Mouse (Mus musculus) heart, adult 8-10 months (tissue): ENCODE results near the gene Zg16. TPM values are rescaled to one million over a fixed set of nuclear protein-coding genes. Genes with fewer than 3 reads are reported as not detected.

Experiments used
- DNase-seq: peaks from one replicate; pipeline ENCODE4 v3.0.0; 2022; ENCODE audit warnings: low spot score
- total RNA-seq, 4 experiments: library from RNA; stranded (reverse); gene quantifications; 2 replicates each; pipeline ENCODE4 v1.2.4; 2022

Zg16 gene
- total RNA-seq, 4 experiments from 2014 or later = not detected

DNA sequence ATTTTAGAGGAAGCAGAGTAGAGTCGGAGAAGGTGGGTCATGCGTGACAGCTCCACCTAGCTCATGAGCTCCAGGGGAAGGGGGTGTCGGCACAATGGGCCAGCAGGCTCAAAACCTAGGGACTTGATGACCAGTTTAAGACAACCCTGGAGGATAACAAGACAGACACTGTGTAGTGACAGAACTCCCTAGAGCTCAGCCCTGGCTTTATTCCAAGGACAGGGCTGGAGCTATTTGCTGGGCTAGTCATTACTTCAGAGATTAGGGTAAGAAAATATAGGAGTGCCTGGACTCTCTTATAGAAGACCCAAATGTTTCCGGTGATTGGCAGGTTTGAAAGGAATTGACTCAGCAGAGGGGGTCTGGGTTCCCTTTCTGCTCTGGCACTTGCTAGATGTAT, 13.9 kb downstream of the Zg16 start:
- no peak for DNase-seq

DNA sequence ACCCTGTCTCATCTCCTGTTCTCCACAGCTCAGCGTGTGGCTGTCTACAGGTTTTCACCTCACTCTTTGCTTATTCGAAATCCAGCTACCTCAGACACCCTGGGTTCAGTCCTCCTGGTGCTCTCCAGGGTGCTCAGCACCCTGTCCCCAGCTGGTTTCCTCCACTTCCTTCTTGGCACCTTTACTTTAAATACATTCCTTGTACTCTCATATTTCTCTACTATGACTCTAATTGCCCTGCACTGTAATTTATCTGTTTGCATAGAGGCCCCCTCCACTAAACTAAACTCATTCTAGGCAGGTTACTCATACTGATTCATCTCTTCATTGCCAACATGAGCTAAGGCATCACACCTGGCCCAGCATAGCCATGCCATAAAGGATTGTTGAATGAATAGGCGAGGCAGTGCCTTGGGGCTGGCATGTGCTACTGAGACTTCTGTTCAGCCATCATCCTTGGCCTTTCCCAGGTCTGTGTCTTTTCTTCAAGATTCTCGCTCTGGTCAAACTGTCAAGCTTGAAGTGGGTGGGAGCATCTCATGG, 16.2 kb downstream of the Zg16 start:
- no peak for DNase-seq

DNA sequence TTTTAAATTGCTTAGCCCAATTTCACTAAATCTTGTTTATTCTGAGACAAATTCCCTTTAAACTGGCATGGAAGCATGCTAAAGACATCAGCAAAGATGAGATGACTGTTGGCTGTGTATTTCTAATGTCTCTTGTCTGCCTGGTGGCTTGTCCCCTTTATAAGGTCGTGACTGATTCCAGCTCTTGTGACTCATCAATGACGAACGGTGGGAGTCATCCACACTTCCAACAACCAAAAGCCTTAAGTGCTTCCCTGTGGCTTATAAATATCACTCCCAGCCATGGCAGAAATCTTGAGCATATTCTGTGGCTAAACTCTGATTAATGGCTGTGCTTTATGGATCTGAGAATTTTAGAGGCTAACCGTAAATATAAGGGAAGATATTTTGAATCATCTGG, 20.8 kb downstream of the Zg16 start:
- DNase-seq = no peak

DNA sequence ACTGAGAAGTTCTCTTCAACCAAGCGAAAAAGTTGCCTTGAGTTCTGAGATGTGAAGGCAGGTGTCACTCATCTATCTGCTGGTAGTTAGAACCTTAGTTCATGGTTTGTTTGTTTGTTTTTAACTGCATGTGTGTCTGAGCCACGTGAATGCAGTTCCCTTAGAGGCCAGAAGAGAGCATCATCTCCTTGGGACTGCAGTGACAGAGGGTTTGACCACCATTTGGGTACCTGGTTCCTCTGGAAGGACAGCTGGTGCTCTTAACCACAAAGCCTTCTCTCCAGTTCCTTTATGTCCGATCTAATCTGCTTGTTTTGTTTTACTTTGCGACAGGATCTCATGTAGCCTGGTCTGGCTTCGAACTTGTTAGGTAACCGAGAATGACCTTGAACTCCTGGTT, 21.6 kb downstream of the Zg16 start:
- DNase-seq = no peak

DNA sequence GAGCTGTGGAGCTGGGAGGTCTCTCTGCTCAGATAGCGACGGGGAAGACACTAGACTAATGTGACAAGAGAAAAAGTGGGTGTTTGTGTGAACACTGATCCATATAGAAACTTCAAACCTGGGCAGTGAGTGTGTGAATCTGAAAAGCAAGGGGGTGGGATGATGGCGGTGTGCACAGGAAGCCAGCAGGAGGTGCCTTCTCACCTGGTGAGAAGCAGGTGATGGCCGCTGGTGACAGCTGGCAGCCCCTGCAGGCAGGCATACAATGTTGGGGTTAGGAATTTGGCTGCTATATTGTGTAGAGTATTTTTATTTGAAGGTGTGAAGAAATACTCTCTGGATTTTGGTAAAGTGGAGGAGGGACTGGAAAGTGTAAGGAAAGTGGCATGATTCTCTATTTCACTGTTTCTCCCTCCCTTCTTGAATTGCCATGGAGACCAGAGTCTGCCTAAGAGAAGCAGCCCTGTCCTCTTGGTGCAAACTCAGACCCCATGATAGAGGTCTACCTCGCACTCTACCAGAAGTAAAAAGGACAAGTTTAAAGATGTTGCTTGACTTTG, 32.0 kb downstream of the Zg16 start:
- no peak for DNase-seq

DNA sequence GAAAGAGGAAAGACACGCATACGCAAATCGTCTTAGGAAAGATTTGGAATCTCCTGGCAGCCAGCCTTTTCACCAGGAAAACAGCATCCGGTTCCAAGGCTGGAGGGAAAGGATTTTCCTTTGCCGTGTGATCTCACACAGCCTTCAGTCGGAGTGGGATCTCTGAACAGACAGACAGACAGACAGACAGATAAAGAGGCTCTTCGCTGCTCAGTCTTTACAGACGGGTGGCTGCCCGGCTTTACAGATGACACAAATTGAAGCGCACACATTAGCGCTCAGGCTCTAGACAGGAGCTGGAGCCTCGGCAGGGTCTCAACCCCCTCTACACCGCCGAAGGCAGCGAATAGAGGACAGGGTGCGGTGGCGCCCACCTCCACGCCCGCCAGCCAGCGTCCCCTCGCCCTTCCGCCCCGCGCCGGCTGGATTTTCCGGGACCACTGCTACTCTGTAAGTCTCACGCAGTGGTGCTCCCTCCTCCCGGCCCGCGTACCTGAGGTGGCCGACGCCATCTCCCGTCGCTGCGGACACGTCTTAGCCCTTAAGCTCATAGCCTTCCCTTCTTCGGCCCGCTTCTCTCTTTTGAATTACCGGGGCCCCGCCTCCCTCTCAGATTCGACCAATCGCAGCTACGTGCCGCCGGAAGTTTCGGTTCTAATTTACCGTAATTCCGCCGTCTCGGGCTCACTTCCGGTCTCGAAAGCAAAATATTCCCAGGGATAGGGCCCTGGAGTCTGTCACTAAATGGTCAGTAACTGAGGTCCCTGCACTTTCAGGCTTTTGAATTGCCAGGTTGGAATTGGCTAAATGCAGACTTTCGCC, 45.1 kb downstream of the Zg16 start, which contains the start of gene Kif22:
TSS of gene Kif22 (minus strand) at position 621 of the 822 bp plus-strand sequence.
- peak; percentile 93 for DNase-seq

DNA sequence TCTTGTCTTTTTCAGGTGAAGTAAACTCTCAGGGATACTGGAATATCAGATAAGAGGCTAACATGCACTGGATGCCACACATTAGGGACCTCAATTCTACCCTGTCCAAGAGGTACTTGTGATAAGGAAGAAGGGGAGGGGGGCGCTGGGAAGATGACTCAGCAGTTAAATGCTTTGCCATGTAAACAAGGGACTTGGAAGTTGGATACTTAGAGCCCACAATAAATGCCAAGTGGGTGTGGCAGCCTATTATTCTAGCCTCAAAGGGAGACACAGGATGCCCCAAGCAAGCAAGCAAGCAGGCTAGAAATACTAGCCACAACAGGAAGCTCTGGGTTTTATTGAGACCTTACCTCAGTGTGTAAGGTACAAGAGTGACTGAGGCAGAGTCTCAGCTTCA, 55.9 kb downstream of the Zg16 start:
- no peak for DNase-seq

DNA sequence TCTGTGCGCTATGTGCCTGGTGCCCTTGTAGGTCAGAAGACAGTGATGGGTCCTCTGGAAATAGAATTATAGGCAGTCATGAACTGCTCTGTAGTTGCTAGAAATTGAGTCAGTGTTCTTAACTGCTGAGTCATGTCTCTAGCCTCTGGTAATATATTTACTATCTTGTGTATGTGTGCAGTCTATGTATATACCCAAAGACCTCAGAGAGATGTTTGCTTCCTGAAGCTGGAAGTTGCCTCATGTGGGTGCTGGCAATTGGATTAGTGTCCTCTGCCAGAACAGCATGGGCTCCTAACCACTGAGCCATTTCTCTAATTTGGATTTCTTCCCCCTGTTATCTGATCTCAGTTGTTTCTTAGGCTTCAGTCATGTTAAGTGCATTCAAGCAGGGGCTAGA, 57.0 kb downstream of the Zg16 start:
- no peak for DNase-seq

DNA sequence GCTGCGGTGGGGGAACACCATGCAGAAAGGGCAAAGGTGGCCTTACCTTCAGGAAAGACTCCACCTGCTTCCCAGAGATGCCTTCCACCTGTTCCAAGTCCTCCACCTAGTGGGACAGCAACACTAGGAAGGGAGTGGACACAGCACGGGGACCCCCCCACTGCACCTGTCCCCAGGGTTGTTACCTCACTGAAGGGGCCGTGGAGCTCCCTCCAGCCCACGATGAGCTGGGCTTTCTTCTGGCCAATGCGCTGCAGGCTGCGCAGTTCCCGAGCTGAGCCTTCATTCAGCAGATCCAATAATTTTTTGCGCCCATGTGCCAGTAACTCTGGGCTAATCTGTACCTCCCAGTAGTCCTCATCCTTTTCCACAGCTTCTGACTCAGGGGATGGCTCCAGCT, 59.2 kb downstream of the Zg16 start:
- DNase-seq = no peak

DNA sequence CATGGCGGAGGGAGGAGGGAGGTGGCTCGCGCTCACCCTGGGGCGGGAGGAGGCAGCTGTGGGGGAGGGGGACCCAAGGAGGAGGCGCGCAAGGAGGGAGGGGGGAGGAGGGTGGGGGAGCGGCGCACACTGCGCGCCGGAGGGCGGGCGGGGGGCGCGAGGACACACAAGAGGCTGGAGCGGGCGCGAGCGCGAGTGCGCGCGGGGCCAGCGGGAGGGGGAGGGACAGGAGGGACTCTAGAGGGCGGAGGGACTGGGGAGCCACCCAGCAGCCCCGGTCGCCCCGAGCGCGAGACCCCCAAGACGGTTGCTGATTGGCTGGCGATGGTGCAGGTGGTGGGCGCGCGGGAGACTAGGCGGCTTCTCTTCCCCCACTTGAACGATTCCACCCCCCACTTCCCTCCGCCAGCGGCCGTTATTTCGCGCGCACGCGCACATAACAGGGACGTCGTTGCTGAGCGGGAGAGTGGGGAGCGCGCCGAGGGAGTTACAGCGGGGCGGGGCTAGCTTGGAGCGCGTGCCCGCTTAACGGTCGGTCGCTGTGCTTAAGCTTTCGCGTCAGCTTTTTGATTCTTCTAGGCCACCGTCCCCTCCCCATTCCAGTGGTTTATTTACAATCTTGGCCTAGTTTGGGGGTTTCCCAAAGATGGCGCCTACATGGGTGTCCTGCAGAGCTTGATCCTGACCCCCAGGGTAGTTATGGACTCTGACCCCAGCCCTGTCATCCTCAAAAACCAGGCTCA, 60.0 kb downstream of the Zg16 start, which contains the start of gene Maz:
TSS of gene Maz (minus strand) at position 54 of the 743 bp plus-strand sequence.
- peak; percentile 100 for DNase-seq

DNA sequence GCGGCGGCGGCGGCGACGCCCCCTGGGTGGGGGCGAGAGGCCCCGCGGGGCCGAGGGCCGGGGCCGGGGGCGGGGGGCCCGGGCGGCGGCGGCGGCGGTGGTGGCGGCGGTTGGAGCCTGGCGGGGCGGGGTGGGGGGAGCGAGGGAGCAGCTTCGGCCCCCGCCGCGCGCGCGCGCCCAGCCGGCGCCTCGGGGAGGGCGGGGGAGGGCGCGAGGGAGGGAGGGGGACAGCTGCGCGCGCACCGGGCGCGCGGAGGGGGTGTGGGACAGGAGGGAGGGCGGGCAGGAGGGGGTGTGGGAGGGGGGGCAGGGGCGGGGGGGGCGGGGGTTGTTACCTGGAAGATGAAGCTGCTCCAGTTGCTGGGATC, 60.5 kb downstream of the Zg16 start:
- DNase-seq = no peak

DNA sequence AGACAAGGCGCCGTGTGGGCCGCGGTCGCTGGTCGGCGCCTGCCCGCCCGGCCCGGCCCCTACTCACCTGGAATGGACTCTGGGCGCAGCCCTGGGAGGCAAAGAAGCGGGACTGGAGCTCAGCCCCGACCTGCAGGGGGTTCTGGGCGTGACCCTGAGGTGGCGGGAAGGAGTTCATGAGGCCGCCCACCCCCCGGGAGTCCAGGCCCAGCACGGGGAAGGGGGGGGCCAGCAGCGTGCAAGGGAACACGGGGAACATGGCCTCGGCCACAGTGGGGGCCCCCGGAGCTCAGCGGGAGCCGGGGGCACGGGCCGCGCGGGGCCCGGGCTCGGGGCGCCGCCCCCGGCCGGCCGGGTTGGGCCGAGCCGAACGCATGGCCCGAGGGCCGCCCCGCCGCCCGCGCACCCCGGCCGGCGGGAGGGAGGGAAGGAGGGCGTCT, 60.9 kb downstream of the Zg16 start:
- no peak for DNase-seq

DNA sequence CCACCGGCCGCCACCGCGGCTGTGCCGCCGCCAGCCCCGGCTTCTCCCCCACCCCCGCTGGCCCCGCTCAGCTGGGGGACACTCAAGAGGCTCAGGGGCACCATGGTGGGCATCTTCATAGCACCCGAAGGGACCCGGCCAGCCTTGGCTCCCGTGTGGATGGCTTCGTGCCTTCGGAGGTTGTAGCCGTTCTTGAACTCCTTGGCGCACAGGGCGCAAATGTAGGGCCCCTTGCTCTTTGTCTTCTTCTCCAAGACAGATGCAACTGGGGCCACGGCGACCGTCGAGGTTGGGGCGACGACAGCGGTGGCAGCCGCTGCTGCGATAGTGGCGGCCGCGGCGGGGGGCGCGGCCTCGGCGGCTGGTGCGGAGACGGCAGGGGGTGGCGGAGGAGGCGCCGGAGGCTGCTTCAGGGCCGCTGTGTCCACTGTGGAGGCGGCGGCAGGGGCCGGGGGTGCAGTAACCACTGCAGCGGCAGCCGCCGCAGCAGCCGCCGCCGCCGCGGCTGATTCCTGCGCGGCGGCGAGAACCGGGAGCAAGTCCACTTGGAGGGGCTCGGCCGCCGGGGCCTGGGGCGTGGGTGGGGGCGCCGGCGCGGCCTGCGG, 61.5 kb downstream of the Zg16 start:
- no peak for DNase-seq

DNA sequence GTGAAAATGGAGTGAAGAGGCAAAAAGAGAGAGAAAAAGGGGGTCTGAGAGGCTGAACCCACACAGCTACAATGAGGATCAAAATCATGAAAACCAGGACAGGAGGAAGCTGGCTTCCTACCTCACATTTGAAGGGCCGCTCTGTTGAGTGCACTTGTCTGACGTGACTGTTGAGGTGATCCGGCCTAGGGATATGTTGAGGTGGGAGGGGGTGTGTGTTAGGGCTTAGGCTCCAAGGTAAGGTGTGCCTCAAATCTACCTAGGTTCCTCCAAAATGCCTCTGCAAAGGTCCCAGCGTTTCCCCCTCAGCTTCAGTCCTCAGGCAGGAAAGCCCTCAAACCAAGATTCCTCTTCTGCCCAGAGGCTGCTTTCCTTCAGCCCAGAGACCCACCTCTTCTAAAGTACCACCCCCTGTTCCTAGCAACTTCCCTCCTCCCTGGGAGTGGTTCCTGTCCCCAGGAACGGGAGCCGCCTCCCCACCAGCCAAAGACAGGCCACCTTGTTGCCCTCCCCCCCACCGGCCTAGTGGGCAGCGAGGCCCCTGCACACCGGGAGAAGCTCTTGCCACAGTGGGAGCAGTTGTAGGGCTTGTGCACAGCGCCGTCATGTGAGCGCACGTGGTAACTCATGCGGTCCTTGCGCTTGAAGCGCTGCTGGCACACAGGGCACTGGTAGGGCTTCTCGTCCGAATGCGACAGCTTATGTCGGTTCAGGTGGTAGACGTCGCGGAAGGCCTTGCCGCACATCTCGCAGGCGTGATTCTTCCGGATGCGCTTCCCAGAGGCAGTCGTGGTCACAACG, 62.2 kb downstream of the Zg16 start:
- DNase-seq = peak; percentile 73

DNA sequence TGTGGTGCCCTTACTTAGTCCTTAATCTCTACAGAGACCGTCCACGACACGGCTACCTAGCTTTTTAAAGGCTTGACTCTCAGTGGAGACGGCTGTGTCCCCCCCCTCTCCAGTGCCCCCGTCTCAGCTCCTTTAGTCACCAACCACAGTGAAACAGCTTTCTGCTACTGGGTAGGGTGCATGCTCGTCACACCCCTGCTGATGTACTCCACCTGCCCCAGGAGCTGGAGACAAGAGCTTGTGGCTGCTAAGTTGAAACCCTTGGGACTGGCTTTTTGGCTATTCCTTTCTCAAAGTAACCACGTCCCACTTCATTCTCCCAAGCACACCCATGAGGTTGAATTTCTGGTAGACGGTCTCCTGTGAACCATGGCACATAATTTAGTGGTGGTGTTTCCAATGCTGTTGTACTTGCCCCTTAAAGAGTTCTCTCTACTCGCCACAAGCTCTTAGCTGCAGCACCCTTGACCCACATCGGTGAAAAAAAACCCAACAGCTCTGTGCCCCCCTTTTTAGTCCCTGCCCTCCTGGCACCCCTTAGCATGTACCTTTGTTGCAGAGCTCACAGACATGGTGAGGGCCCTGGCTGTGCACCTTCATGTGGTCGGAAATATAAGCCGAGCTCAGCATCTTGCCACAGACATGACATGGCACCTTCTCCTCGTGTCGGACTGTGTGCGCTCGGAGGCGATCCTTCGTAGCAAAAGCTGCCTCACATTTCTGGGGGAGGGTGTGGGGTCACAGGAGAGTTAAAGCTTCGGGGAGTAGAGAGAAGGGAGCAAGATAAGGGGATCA, 63.0 kb downstream of the Zg16 start:
- DNase-seq = no peak

DNA sequence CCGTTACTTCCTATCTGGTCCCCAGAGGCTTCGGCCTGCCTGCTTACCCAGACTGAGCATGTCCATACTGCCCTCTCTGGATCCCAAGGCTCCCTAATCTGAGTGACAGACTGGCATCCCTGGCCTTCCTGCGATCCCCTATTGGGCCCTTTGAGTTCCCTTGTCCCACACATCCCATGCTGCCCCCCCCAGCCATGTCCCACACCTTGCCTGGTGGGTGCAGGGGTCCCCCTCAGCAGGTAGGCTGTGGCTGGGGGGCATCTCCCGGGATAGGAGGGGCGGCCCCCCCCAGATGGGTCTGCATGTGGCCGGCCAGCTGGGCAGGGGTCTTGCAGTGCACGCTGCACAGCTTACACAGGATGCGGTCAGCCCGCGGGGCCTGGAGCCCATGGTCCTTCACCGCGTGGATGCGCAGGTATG, 63.8 kb downstream of the Zg16 start:
- DNase-seq = no peak

DNA sequence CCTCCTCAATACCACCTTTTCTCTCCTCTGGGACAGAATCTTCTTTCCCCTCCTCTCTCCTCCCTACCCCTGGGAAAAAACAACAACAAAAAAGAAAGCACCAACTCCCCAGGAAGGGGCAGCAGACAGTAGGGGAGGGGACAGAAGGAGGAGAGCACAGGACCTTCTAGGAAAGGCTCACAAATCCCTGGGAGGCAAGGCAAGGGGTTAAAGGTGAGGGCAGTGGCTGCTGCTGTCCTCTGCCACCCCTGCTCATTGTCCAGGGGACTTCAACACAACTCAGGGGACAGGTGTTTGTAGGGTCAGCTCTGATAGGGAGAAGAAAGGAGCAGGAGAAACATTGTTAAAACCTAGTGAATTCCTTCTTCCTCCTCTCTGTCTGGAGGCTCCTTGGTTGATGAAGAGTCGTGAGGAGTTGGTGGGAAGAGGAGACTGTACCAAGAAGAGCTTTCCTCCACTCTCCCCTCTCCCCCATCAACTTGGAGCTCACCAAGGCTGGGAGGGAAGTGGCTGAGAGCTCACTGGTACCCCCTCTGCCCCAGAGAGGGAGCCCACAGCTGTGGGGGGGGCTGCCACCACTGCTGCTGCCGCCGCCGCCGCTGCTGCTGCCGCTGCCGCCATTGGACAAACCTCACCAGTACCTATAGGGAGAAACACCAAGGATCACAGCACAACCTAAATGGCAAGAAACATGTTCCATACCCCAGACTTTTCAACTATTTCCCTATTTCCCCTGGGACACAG, 64.4 kb downstream of the Zg16 start:
- DNase-seq = no peak

DNA sequence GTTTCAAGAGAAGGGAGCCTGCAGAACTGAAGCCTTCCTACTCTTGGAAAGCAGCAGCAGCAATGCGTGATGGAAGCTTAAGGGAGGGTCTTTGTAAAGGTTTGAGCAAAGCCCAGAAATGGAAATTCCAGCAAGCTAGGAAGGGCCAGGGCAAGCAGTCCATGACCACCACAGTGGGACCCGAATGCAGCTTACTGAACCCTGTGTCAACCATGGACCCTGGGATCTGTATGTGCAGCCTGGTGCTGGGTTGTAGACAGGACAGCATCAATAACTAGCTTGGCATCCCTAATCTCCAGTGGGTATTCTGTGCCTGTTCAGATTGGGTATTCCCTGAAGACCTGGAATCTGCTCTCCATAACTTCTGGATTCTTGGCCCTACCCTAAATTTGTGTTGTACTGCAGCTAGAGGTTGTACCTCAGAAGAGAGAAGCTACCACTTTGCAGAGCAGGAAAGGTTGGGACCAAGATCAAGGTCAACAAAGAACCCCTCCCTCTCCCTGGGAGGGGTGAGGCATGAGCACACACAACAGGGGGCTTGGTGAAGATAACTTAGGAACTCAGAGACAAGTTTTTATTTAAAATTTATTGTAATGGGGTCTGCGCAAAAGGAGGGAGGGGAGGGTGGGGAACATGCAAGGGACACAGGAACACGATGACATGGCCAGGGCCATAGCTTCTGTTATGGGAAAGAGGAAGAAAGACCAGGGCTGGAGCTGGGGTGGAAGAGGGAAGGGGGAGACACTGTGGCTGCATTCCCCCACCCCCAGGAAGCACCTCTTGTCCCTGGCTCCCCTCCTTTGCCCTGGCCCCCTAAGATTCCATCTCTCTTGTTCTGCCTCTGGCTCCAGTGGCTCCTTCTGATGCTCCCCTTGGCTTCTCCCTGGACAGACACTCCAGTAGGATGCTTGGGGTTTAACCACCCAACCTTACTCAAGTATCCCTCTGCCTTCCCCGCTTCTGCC, 65.3 kb downstream of the Zg16 start:
- DNase-seq = no peak
